Mouse (Mus musculus): ENCODE measurements around the gene Slain1. TPM values are rescaled to one million over a fixed set of nuclear protein-coding genes. Genes with fewer than 3 reads are reported as not detected.

Gene Slain1
- polyA plus RNA-seq (2016; fragmentation: Nextera tagmentation; extraction: Ambion mirVana), result 22.9 and 28.2 TPM in 2 replicates

GRCm38 (mm10) chr14:103649896-103650334, at the start of gene Slain1:
TSS of gene Slain1 (plus strand) at chr14:103650228.
- Histone ChIP-seq H3K4me3 (peak within 1 kb of the TSS; percentile 76), H3K9ac (replicated peaks) (peak within 1 kb of the TSS; percentile 92), H3K4me2 (replicated peaks) (peak within 1 kb of the TSS; percentile 70), H3K27ac (replicated peaks) (peak within 1 kb of the TSS; percentile 99), H3K36me3 (no peaks in the 10 kb centered on the region), H3K4me1 (peaks cover 45% of the 10 kb centered on the region), H3K27me3 (no peaks in the 10 kb centered on the region), H3K9me3 (no peaks in the 10 kb centered on the region)
- 1% methylated on average over 30 of the region's 32 CpGs for whole genome bisulfite sequencing
- ATAC-seq (ENCODE audit: low FRiP score, low read depth), result peak; percentile 97

- Histone ChIP-seq H3K27me3 (no peaks in the 10 kb centered on the region), H3K4me3 (no peak overlapping the region), H3K4me2 (replicated peaks) (no peak overlapping the region), H3K4me1 (no peaks in the 10 kb centered on the region), H3K27ac (replicated peaks) (no peak overlapping the region), H3K9ac (replicated peaks) (no peak overlapping the region), H3K36me3 (no peaks in the 10 kb centered on the region), H3K9me3 (no peaks in the 10 kb centered on the region)
- 88% methylated on average over 8 of the region's 8 CpGs for WGBS
- no peak for ATAC-seq (ENCODE audit: low FRiP score, low read depth)
These were observed 42.0 kb upstream of the Slain1 start for GRCm38 (mm10) chr14:103608063-103608462.

DNA sequence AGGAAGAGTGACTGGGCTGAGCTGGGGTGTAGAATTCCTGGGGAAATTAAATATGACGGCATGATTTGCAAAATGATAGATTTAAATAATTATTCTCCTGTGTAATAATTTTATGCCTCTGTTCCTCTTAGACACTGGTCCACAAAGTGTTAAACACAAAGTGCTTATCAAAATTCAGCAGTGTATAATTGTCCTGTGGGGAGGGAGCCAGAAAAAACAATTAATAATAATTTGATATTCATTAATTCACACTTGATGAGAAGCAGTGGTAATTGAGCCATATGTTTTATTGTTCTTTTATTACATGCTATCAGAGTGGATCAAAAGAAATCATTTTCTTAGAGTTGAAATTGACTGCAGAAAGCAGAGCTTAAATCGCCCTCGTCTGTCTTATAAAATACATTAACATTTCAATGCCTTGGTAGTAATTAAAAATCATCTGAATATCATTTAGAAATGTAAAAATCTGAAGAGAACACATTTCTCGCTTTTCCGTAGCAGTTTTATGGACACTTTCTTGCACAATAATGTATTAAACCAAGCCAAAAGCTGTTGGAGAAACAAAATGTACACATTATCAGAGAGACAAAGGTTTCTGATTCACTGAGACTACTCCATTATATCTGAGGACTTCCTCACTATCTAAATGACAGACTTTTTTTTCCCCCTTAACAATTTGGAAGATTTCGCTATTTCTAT, 36.3 kb upstream of the Slain1 start:
- no peak for ATAC-seq (ENCODE audit: low FRiP score, low read depth)
- Histone ChIP-seq H3K9me3 (no peaks in the 10 kb centered on the region), H3K4me3 (no peak overlapping the region), H3K27me3 (no peaks in the 10 kb centered on the region), H3K4me1 (no peaks in the 10 kb centered on the region), H3K4me2 (replicated peaks) (no peak overlapping the region), H3K9ac (replicated peaks) (no peak overlapping the region), H3K27ac (replicated peaks) (no peak overlapping the region), H3K36me3 (no peaks in the 10 kb centered on the region)
- 82% methylated on average over 6 of the region's 6 CpGs for WGBS

DNA sequence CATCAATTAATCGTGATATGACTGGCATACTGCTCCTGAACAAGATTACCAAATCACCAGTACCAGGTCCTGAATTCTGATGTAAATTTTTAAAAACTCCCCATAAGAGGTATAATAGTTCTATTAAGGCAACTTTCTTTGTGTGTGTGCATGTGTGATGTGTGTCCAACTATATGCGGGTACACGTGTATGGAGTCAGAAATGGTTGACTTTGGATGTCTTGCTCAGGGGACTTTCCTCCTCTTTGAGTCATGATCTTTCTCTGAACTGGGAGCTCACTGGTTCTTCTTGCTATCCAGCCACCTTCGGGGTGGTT, 35.8 kb upstream of the Slain1 start:
- H3K36me3 ChIP-seq, result no peaks in the 10 kb centered on the region
- H3K9ac ChIP-seq (replicated peaks), result no peak overlapping the region
- no peaks in the 10 kb centered on the region for H3K9me3 ChIP-seq
- H3K27ac ChIP-seq (replicated peaks), result no peak overlapping the region
- H3K4me2 ChIP-seq (replicated peaks), result no peak overlapping the region
- no peak for ATAC-seq (ENCODE audit: low FRiP score, low read depth)
- H3K4me3 ChIP-seq, result no peak overlapping the region
- H3K27me3 ChIP-seq, result no peaks in the 10 kb centered on the region
- 95% methylated on average over 4 of the region's 4 CpGs for WGBS
- H3K4me1 ChIP-seq, result no peaks in the 10 kb centered on the region

DNA sequence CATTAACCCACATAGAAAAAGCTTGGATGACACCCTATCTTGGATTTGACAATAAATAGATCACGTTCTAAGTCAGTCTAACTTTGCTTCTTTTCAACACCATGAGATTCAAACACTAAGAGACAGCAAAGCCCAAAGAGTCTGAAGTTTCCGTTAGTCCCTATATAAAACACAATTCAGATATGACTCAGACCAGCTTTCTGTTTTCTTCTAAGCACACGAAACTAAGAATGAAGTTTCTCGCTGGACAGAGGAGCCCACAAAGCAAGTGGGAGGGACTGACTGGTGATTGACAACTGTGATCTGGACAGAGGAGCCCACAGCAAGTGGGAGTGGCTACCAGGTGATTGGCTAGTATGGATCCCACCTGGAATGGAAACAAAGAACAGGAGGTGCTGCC, 30.3 kb upstream of the Slain1 start:
- Histone ChIP-seq H3K36me3 (no peaks in the 10 kb centered on the region), H3K27ac (replicated peaks) (no peak overlapping the region), H3K9ac (replicated peaks) (no peak overlapping the region), H3K27me3 (no peaks in the 10 kb centered on the region), H3K4me3 (no peak overlapping the region), H3K9me3 (no peaks in the 10 kb centered on the region), H3K4me2 (replicated peaks) (no peak overlapping the region), H3K4me1 (no peaks in the 10 kb centered on the region)
- 89% methylated on average over 4 of the region's 4 CpGs for WGBS
- ATAC-seq (ENCODE audit: low FRiP score, low read depth), result no peak

DNA sequence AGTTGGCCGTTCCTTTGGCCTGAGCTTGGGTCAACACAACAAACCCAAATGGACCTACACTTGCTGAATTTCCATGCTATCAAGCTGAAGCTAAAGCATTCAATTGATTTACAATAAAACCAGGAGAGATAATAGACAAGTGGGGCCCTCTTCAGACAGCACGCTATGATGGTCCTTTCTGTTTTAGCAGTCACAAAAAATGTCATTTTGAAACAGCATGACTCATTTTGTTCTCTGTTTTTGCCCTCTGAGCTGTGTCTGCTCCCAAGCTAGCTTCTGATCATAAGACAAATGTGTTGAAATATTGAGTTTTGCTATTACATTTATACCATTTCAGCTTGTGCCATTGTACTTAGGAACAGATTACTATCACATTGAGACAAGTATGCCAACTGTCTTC, 28.8 kb upstream of the Slain1 start:
- Histone ChIP-seq H3K4me3 (no peak overlapping the region), H3K27ac (replicated peaks) (no peak overlapping the region), H3K27me3 (no peaks in the 10 kb centered on the region), H3K4me1 (no peaks in the 10 kb centered on the region), H3K4me2 (replicated peaks) (no peak overlapping the region), H3K9ac (replicated peaks) (no peak overlapping the region), H3K9me3 (no peaks in the 10 kb centered on the region), H3K36me3 (no peaks in the 10 kb centered on the region)
- WGBS, result 91% methylated on average over 2 of the region's 2 CpGs
- ATAC-seq (ENCODE audit: low FRiP score, low read depth), result no peak

DNA sequence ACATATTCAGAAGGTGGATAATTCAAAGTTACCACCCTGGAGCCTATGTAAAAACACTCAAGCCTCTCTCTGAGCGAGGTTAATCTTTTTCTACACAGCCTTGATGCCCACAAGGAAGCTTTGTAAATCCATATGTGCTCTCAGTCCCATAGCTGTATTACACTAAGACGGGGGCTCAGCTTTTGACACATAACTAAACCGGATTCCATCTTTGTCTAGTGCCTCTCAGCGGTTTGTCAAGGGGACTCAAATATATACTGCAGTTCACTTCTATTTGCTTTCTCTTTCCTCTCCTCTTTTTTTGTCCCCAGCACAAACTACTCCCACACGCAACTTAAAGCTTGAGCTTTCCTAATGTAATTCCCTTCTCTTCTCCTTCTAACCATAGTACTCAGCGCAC, 23.9 kb upstream of the Slain1 start:
- H3K27me3 ChIP-seq, result no peaks in the 10 kb centered on the region
- H3K27ac ChIP-seq (replicated peaks), result no peak overlapping the region
- H3K4me2 ChIP-seq (replicated peaks), result no peak overlapping the region
- H3K4me1 ChIP-seq, result no peaks in the 10 kb centered on the region
- no peak for ATAC-seq (ENCODE audit: low FRiP score, low read depth)
- 89% methylated on average over 6 of the region's 6 CpGs for WGBS
- H3K4me3 ChIP-seq, result no peak overlapping the region
- H3K36me3 ChIP-seq, result no peaks in the 10 kb centered on the region
- no peak overlapping the region for H3K9ac ChIP-seq (replicated peaks)
- H3K9me3 ChIP-seq, result no peaks in the 10 kb centered on the region

DNA sequence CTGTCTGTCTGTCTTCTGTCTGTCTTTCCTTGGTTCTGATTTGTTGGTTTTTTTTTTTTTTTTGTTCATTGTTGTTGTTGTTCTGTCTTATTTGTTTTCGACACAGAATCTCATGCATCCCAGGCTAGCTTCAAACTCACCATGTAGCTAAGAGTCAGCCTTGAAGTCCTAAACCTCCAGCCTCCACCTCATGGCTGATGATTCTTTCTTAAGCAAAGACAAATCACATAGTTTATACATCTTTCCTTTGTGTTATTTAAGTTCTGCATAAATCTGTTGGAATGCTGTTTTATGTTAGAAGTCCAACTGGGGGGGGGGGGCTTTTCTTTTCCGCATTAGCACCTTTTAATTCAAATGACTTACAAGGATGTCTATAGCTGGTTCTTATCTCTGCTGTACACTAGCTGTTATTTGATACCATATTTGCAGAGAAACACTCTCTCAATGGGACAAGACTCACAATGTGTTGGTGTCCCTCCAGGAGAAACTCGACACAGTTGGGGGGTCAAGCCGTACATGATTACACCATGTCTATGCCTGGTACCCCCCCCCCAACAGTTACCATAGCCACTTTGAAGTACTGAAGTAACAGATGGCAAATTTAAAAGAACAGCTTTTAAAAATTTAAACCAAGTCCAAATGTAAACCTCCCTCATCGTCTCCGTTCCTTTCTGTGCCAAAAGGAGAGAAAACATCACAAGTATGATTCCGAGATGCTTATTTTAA, 20.2 kb upstream of the Slain1 start:
- no peak overlapping the region for H3K4me3 ChIP-seq
- H3K36me3 ChIP-seq, result no peaks in the 10 kb centered on the region
- no peak overlapping the region for H3K27ac ChIP-seq (replicated peaks)
- 87% methylated on average over 7 of the region's 7 CpGs for WGBS
- H3K9ac ChIP-seq (replicated peaks), result no peak overlapping the region
- H3K4me1 ChIP-seq, result no peaks in the 10 kb centered on the region
- H3K4me2 ChIP-seq (replicated peaks), result no peak overlapping the region
- H3K27me3 ChIP-seq, result no peaks in the 10 kb centered on the region
- no peak for ATAC-seq (ENCODE audit: low FRiP score, low read depth)
- no peaks in the 10 kb centered on the region for H3K9me3 ChIP-seq

DNA sequence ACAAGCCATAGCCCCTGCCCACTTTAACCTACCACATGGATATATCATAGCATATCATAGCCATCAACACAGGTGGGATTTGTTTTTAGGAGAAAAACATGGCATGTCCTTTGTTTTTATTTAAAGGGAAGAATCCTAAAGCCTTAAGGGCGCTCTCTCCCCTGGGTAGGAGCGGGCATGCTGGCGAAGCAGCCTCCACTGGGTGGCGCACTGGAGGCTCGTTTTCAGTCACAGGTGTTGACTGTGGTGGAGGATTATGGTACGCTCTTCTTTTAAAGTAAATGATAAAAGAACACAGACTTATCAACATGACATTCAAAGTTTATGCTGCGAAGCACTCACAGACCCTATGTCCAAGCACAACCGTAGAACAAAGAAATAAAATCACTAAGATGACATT, 19.5 kb upstream of the Slain1 start:
- H3K4me1 ChIP-seq, result no peaks in the 10 kb centered on the region
- H3K27ac ChIP-seq (replicated peaks), result no peak overlapping the region
- H3K27me3 ChIP-seq, result no peaks in the 10 kb centered on the region
- H3K4me3 ChIP-seq, result no peak overlapping the region
- H3K36me3 ChIP-seq, result no peaks in the 10 kb centered on the region
- no peak overlapping the region for H3K9ac ChIP-seq (replicated peaks)
- WGBS, result 78% methylated on average over 8 of the region's 8 CpGs
- no peak overlapping the region for H3K4me2 ChIP-seq (replicated peaks)
- no peaks in the 10 kb centered on the region for H3K9me3 ChIP-seq
- ATAC-seq (ENCODE audit: low FRiP score, low read depth), result no peak

DNA sequence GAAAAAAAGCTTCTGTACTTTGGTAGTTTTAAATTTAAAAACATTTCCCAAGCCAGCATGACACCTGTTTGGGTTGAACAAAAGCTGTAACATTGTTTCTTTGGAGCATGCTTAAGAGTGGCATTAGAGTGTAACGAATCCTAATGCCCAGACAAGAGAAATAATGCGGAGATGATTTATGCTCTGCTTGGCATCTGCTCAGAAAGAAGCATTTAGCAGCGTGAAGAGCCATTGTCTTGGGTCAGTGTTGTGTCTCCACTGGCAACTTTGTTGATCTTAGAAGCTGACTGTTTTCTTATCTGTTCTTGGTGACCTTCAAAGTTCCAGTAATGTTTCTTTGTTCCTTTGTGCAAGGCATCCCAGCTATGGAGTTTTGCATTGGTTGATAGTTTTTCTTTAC, 6.1 kb upstream of the Slain1 start:
- Histone ChIP-seq H3K9ac (replicated peaks) (no peak overlapping the region), H3K4me3 (no peak overlapping the region), H3K4me1 (peaks cover 10% of the 10 kb centered on the region), H3K9me3 (no peaks in the 10 kb centered on the region), H3K27me3 (no peaks in the 10 kb centered on the region), H3K36me3 (no peaks in the 10 kb centered on the region), H3K4me2 (replicated peaks) (no peak overlapping the region), H3K27ac (replicated peaks) (no peak overlapping the region)
- ATAC-seq (ENCODE audit: low FRiP score, low read depth), result no peak
- 59% methylated on average over 3 of the region's 3 CpGs for WGBS

GRCm38 (mm10) chr14:103647981-103648380, 2.0 kb upstream of the Slain1 start:
- no peak overlapping the region for H3K27ac ChIP-seq (replicated peaks)
- H3K4me2 ChIP-seq (replicated peaks), result no peak overlapping the region
- no peaks in the 10 kb centered on the region for H3K9me3 ChIP-seq
- no peak overlapping the region for H3K4me3 ChIP-seq
- H3K36me3 ChIP-seq, result no peaks in the 10 kb centered on the region
- WGBS, result 49% methylated on average over 2 of the region's 2 CpGs
- no peaks in the 10 kb centered on the region for H3K27me3 ChIP-seq
- no peak for ATAC-seq (ENCODE audit: low FRiP score, low read depth)
- peaks cover 35% of the 10 kb centered on the region for H3K4me1 ChIP-seq
- no peak overlapping the region for H3K9ac ChIP-seq (replicated peaks)

DNA sequence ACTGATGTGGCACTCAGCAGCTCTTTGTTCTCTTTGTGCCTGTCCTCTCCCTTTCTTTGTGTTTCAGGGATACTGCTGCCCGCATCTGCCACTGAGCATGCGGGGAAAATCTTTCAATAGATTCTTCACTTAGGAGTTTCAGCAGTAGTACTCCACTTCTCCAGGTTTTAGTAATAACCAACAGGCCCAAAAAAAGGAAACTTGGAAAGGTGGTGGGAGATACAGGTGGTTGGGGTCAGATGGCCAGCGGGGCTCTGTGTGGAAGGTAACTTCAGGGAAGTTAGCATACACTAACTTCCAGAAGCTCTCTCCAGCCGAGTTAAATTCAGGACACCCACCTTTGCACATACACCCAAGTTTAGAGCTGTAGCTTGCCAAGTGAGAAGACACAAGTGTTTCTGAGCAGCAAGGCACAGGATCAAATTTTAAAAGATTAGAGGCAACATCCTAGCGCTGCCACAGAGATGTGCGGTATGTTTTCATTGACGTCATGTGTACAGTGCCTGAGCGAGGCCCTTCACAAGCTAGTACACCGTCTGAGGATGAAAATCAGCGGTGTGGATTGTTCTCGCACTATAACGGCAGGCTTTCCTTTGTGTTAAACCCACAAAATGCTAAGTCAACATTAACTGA, 1.3 kb upstream of the Slain1 start:
- Histone ChIP-seq H3K4me1 (peaks cover 37% of the 10 kb centered on the region), H3K27me3 (no peaks in the 10 kb centered on the region), H3K36me3 (no peaks in the 10 kb centered on the region), H3K4me2 (replicated peaks) (peak overlapping the region; percentile 30), H3K27ac (replicated peaks) (peak overlapping the region; percentile 25; the same call in 1 of the 2 replicates), H3K9ac (replicated peaks) (no peak overlapping the region), H3K9me3 (no peaks in the 10 kb centered on the region), H3K4me3 (no peak overlapping the region)
- no peak for ATAC-seq (ENCODE audit: low FRiP score, low read depth)
- WGBS, result 28% methylated on average over 12 of the region's 12 CpGs
